Mouse (Mus musculus) limb, embryonic 11.5 days (tissue): ENCODE measurements around the gene Ear10. TPM values are rescaled to one million over a fixed set of nuclear protein-coding genes. Genes with fewer than 3 reads are reported as not detected.
"Not testable (repeated sequence)": the region's sequence is repeated elsewhere in the genome, so short reads cannot be mapped to it uniquely, and the experiment has no call there.

Experiments
- ATAC-seq: fragments of 200-750 bp; cut with Nextera tagmentation; 2 replicates; pipeline ENCODE4 v1.8.0; 2017; ENCODE audit warnings: low read depth; ENCODE audit not compliant: insufficient number of reproducible peaks, low FRiP score, low TSS enrichment
- DNase-seq: peaks from one replicate; pipeline ENCODE4 v3.0.0-alpha.2; 2015; ENCODE audit warnings: low spot score
- H3K27ac ChIP-seq: fragments of 300-500 bp; sonication (generic); replicated peaks from 2 replicates; pipeline ENCODE4 v1.5.1; 2014; ENCODE audit warnings: low read depth, mild to moderate bottlenecking, low read length
- H3K27me3 ChIP-seq: fragments of 300-500 bp; sonication (generic); 2 replicates; pipeline ENCODE4 v1.6.1; 2014; ENCODE audit warnings: mild to moderate bottlenecking, low read length, mixed read lengths; ENCODE audit not compliant: control insufficient read depth, insufficient read depth
- H3K36me3 ChIP-seq: fragments of 300-500 bp; sonication (generic); 2 replicates; pipeline ENCODE4 v1.6.1; 2014; ENCODE audit warnings: mild to moderate bottlenecking, low read length, moderate library complexity, mixed read lengths; ENCODE audit not compliant: control insufficient read depth, insufficient read depth
- H3K4me1 ChIP-seq: fragments of 300-500 bp; sonication (generic); 2 replicates; pipeline ENCODE4 v1.6.1; 2014; ENCODE audit warnings: low read length, mixed read lengths; ENCODE audit not compliant: control insufficient read depth, insufficient read depth
- H3K4me2 ChIP-seq: fragments of 300-500 bp; sonication (generic); 2 replicates; pipeline ENCODE4 v1.6.1; 2014; ENCODE audit warnings: low read depth, mild to moderate bottlenecking, moderate library complexity; ENCODE audit not compliant: severe bottlenecking
- H3K4me3 ChIP-seq: fragments of 300-500 bp; sonication (generic); 2 replicates; pipeline ENCODE4 v1.5.1; 2014; ENCODE audit warnings: low read depth, low read length
- H3K9ac ChIP-seq: fragments of 300-500 bp; sonication (generic); 2 replicates; pipeline ENCODE4 v1.6.1; 2014; ENCODE audit warnings: mild to moderate bottlenecking, low read length
- H3K9me3 ChIP-seq: fragments of 300-500 bp; sonication (generic); 2 replicates; pipeline ENCODE4 v1.6.1; 2016; ENCODE audit warnings: low read length; ENCODE audit not compliant: control insufficient read depth
- WGBS: fragments of 180-500 bp; shearing (Covaris S2); extraction: QIAGEN DNeasy Blood & Tissue Kit; methylation state at CpG from one replicate; pipeline ENCODE4 v1.1.7; 2014; 5-methylcytosine and 5-hydroxymethylcytosine counted together
- polyA plus RNA-seq: library from polyadenylated mRNA; unstranded; fragments of >200 nt; fragmentation: Nextera tagmentation; extraction: Ambion mirVana; gene quantifications from 2 replicates; pipeline ENCODE4 v1.2.1, GENCODE M21; 2014

Ear10 gene
- polyA plus RNA-seq, result not detected in 2 replicates

- H3K27me3 ChIP-seq, H3K4me1 ChIP-seq, H3K36me3 ChIP-seq, H3K27ac ChIP-seq, H3K4me3 ChIP-seq, H3K9ac ChIP-seq, H3K9me3 ChIP-seq, DNase-seq, ATAC-seq, H3K4me2 ChIP-seq: not testable (repeated sequence)
- WGBS, result 85% methylated on average over 3 of the region's 3 CpGs
These were observed at the start of gene Ear10 for GRCm38 (mm10) chr14:43923459-43923858. Gene Ear10 (minus strand): TSS chr14:43923559.

- not testable (repeated sequence) for H3K9ac ChIP-seq, DNase-seq, H3K4me1 ChIP-seq, H3K9me3 ChIP-seq, H3K27me3 ChIP-seq, H3K27ac ChIP-seq, H3K4me3 ChIP-seq, H3K4me2 ChIP-seq, ATAC-seq, H3K36me3 ChIP-seq
- WGBS, result no CpG with 5 or more reads among the region's 2 CpGs
These were observed 33.4 kb upstream of the Ear10 start, which contains the start of gene Ang5 for GRCm38 (mm10) chr14:43956769-43957168. Gene Ang5 (plus strand): TSS chr14:43957069.

- DNase-seq, H3K9me3 ChIP-seq, H3K27me3 ChIP-seq: not testable (repeated sequence)
These were observed 31.7 kb upstream of the Ear10 start for GRCm38 (mm10) chr14:43955074-43955473.

GRCm38 (mm10) chr14:43953382-43953781 lies 30.0 kb upstream of the Ear10 start:
- H3K4me1 ChIP-seq, H3K36me3 ChIP-seq, H3K9me3 ChIP-seq, H3K27ac ChIP-seq, H3K4me3 ChIP-seq, H3K27me3 ChIP-seq, ATAC-seq, DNase-seq, H3K4me2 ChIP-seq, H3K9ac ChIP-seq: not testable (repeated sequence)
- WGBS, result 50% methylated on average over 2 of the region's 2 CpGs

More at GRCm38 (mm10) chr14:43955074-43955473, 31.7 kb upstream of the Ear10 start:
- WGBS, result no CpG with 5 or more reads among the region's 1 CpGs
- not testable (repeated sequence) for H3K4me2 ChIP-seq, ATAC-seq, H3K4me3 ChIP-seq, H3K9ac ChIP-seq, H3K4me1 ChIP-seq, H3K27ac ChIP-seq, H3K36me3 ChIP-seq

- H3K4me3 ChIP-seq, H3K36me3 ChIP-seq, H3K27me3 ChIP-seq, H3K9ac ChIP-seq, H3K4me2 ChIP-seq, ATAC-seq, H3K9me3 ChIP-seq, DNase-seq, H3K4me1 ChIP-seq, H3K27ac ChIP-seq: not testable (repeated sequence)
- 51% methylated on average over 5 of the region's 5 CpGs for WGBS
These were observed 10.0 kb upstream of the Ear10 start for GRCm38 (mm10) chr14:43933399-43933798.

GRCm38 (mm10) chr14:43932991-43933390 lies 9.6 kb upstream of the Ear10 start:
- H3K4me1 ChIP-seq, H3K27ac ChIP-seq, H3K36me3 ChIP-seq, H3K9me3 ChIP-seq, H3K27me3 ChIP-seq, H3K4me3 ChIP-seq, ATAC-seq, H3K4me2 ChIP-seq, H3K9ac ChIP-seq: not testable (repeated sequence)
- WGBS, result 22% methylated on average over 8 of the region's 8 CpGs
- DNase-seq, result peak; percentile 63

- DNase-seq (peak; percentile 68), ATAC-seq (peak; percentile 79; the same call in 1 of the 2 replicates)
- peak overlapping the region; percentile 30 for H3K4me3 ChIP-seq
- not testable (repeated sequence) for H3K4me1 ChIP-seq, H3K9me3 ChIP-seq, H3K27me3 ChIP-seq, H3K36me3 ChIP-seq
- peak overlapping the region; percentile 51; the same call in 1 of the 2 replicates for H3K27ac ChIP-seq
- WGBS, result 6% methylated on average over 21 of the region's 21 CpGs
- peak overlapping the region; percentile 22; the same call in 1 of the 2 replicates for H3K4me2 ChIP-seq
- H3K9ac ChIP-seq, result peak overlapping the region; percentile 66
These were observed 2.1 kb upstream of the Ear10 start for GRCm38 (mm10) chr14:43925404-43925950.

- DNase-seq, result peak; percentile 92
- H3K4me1 ChIP-seq, H3K27me3 ChIP-seq, H3K9me3 ChIP-seq, H3K36me3 ChIP-seq: not testable (repeated sequence)
- peak within 1 kb of the TSS; percentile 51; the same call in 1 of the 2 replicates for H3K27ac ChIP-seq
- H3K4me2 ChIP-seq, result peak within 1 kb of the TSS; percentile 22; the same call in 1 of the 2 replicates
- peak within 1 kb of the TSS; percentile 66 for H3K9ac ChIP-seq
- peak; percentile 97 for ATAC-seq
- 10% methylated on average over 10 of the region's 10 CpGs for WGBS
- peak within 1 kb of the TSS; percentile 30 for H3K4me3 ChIP-seq
These were observed 1.5 kb upstream of the Ear10 start, which contains the start of gene Gm8113 for GRCm38 (mm10) chr14:43924688-43925403. Gene Gm8113 (plus strand): TSS chr14:43925390.
